Mouse (Mus musculus) midbrain, embryonic 15.5 days (tissue): Measurements from ENCODE around the gene Ikzf2. TPM values are rescaled to one million over a fixed set of nuclear protein-coding genes. Genes with fewer than 3 reads are reported as not detected.

Experiments used
- ATAC-seq: fragments of 200-750 bp; cut with Nextera tagmentation; replicated peaks from 2 replicates; pipeline ENCODE4 v1.8.0; 2017; ENCODE audit warnings: moderate TSS enrichment
- H3K27ac ChIP-seq: fragments of 300-500 bp; sonication (generic); 2 replicates; pipeline ENCODE4 v1.5.1; 2015; ENCODE audit warnings: mild to moderate bottlenecking, inconsistent platforms
- H3K27me3 ChIP-seq: fragments of 300-500 bp; sonication (generic); replicated peaks from 2 replicates; pipeline ENCODE4 v1.6.1; 2015; ENCODE audit warnings: inconsistent platforms
- H3K36me3 ChIP-seq: fragments of 300-500 bp; sonication (generic); replicated peaks from 2 replicates; pipeline ENCODE4 v1.6.1; 2015; ENCODE audit warnings: inconsistent platforms
- H3K4me1 ChIP-seq: fragments of 300-500 bp; sonication (generic); 2 replicates; pipeline ENCODE4 v1.6.1; 2015; ENCODE audit warnings: inconsistent platforms
- H3K4me2 ChIP-seq: fragments of 300-500 bp; sonication (generic); 2 replicates; pipeline ENCODE4 v1.6.1; 2015; ENCODE audit warnings: inconsistent platforms, mild to moderate bottlenecking, moderate library complexity
- H3K4me3 ChIP-seq: fragments of 300-500 bp; sonication (generic); 2 replicates; pipeline ENCODE4 v1.5.1; 2015; ENCODE audit warnings: mild to moderate bottlenecking, inconsistent platforms
- H3K9ac ChIP-seq: fragments of 300-500 bp; sonication (generic); 2 replicates; pipeline ENCODE4 v1.6.1; 2015; ENCODE audit warnings: mild to moderate bottlenecking, inconsistent platforms
- H3K9me3 ChIP-seq: fragments of 300-500 bp; sonication (generic); 2 replicates; pipeline ENCODE4 v1.6.1; 2016; ENCODE audit warnings: inconsistent platforms
- WGBS: fragments of 180-500 bp; shearing (Covaris S2); methylation state at CpG from one replicate; pipeline ENCODE4 v1.1.7; 2015; ENCODE audit warnings: mixed read lengths; 5-methylcytosine and 5-hydroxymethylcytosine counted together
- polyA plus RNA-seq: library from polyadenylated mRNA; unstranded; fragments of >200 nt; fragmentation: Nextera tagmentation; extraction: Ambion mirVana; gene quantifications from 2 replicates; pipeline ENCODE4 v1.2.1, GENCODE M21; 2015

Ikzf2 gene
- polyA plus RNA-seq = 4.2 and 4.4 TPM in 2 replicates

GRCm38 (mm10) chr1:69687076-69687991 is at the start of gene Ikzf2:
TSS of gene Ikzf2 (minus strand) at chr1:69687245.
- ATAC-seq = peak; percentile 97

DNA sequence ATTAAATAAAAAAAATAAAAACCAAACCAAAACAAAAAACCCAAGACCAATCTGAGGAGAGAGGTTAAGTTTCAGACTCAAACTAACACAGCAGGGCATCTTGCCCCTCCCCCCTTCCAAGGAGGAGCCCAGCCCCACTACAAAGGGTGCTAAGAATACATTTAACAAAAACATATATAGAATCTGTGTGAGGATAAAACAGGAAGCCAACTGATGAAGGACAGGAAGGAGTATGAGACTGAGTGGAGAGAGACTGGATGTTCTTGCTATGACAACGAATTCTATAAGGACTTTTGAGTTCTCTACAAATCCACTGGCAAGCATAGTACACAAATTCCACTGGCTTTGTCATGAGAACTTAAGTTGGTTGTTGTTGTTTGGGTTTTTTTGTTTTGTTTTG is 42.7 kb upstream of the Ikzf2 start:
- H3K4me3 ChIP-seq = no peak overlapping the region
- H3K4me1 ChIP-seq = peaks cover 11% of the 10 kb centered on the region
- H3K9ac ChIP-seq = no peak overlapping the region
- 44% methylated on average over 1 of the region's 1 CpGs for WGBS
- no peaks in the 10 kb centered on the region for H3K27me3 ChIP-seq
- H3K27ac ChIP-seq = peak overlapping the region; percentile 23; the same call in 1 of the 2 replicates
- no peaks in the 10 kb centered on the region for H3K36me3 ChIP-seq
- H3K4me2 ChIP-seq = no peak overlapping the region
- peak; percentile 52; the same call in 1 of the 2 replicates for ATAC-seq
- H3K9me3 ChIP-seq = no peaks in the 10 kb centered on the region

More at GRCm38 (mm10) chr1:69687076-69687991, at the start of gene Ikzf2:
- no peaks in the 10 kb centered on the region for H3K27me3 ChIP-seq
- peaks cover 15% of the 10 kb centered on the region for H3K4me1 ChIP-seq
- no peaks in the 10 kb centered on the region for H3K9me3 ChIP-seq
- peak within 1 kb of the TSS; percentile 89 for H3K27ac ChIP-seq
- peak within 1 kb of the TSS; percentile 97 for H3K4me3 ChIP-seq
- H3K9ac ChIP-seq = peak within 1 kb of the TSS; percentile 67
- H3K36me3 ChIP-seq = no peaks in the 10 kb centered on the region
- peak within 1 kb of the TSS; percentile 82 for H3K4me2 ChIP-seq
- WGBS = under 1% methylated on average over 62 of the region's 105 CpGs

DNA sequence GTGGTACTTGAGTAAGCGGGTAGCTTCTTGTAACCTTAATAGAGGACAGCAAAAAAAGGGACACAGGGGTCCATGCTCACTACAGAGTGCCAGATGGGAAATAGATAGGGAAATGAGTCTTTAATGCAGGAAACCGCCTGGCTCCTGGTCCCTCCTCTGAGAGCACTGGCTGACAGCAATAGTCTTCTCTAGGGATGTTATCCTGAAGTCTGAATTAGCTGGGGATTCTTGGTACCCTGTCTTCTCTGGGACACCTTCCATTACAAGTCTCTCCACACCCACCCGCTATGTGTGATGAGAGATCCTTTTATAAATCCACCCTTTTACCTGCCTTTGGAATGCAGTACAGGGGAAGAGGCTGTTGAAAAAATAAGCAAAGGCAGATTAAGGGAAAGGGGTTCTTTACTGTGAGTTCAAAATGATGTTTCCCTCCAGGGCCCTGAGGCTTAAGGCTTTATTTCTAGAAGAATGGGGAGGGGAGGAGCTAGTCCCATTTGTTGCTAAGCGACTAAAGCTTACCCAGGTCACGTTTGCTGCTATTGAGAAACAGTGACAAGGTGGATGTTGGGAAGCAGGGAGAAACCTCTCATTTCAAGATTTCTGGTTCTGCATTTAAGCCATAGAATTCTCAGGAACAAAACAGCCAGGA is 42.1 kb upstream of the Ikzf2 start:
- H3K9ac ChIP-seq = no peak overlapping the region
- ATAC-seq = peak; percentile 86
- H3K4me2 ChIP-seq = no peak overlapping the region; the same call in 1 of the 2 replicates
- peaks cover 11% of the 10 kb centered on the region for H3K4me1 ChIP-seq
- H3K27me3 ChIP-seq = no peaks in the 10 kb centered on the region
- no peaks in the 10 kb centered on the region for H3K9me3 ChIP-seq
- 12% methylated on average over 5 of the region's 5 CpGs for WGBS
- H3K36me3 ChIP-seq = no peaks in the 10 kb centered on the region
- H3K27ac ChIP-seq = peak overlapping the region; percentile 62
- no peak overlapping the region for H3K4me3 ChIP-seq

GRCm38 (mm10) chr1:69727968-69728367 is 40.9 kb upstream of the Ikzf2 start:
- Histone ChIP-seq H3K9ac (no peak overlapping the region), H3K9me3 (no peaks in the 10 kb centered on the region), H3K4me2 (no peak overlapping the region), H3K4me1 (peaks cover 11% of the 10 kb centered on the region), H3K27ac (no peak overlapping the region), H3K27me3 (no peaks in the 10 kb centered on the region), H3K36me3 (no peaks in the 10 kb centered on the region), H3K4me3 (no peak overlapping the region)
- no peak for ATAC-seq
- 49% methylated on average over 5 of the region's 5 CpGs for WGBS

- H3K27me3 ChIP-seq = no peaks in the 10 kb centered on the region
- H3K27ac ChIP-seq = no peak overlapping the region
- no peak overlapping the region for H3K9ac ChIP-seq
- no peak overlapping the region for H3K4me3 ChIP-seq
- WGBS = 76% methylated on average over 3 of the region's 3 CpGs
- H3K36me3 ChIP-seq = no peaks in the 10 kb centered on the region
- no peaks in the 10 kb centered on the region for H3K9me3 ChIP-seq
- no peak overlapping the region for H3K4me2 ChIP-seq
- ATAC-seq = no peak
- no peaks in the 10 kb centered on the region for H3K4me1 ChIP-seq
These were observed 30.1 kb upstream of the Ikzf2 start for GRCm38 (mm10) chr1:69717107-69717506.

- WGBS = 62% methylated on average over 1 of the region's 1 CpGs
- Histone ChIP-seq H3K4me2 (no peak overlapping the region), H3K27ac (no peak overlapping the region)
These were observed 21.5 kb upstream of the Ikzf2 start for GRCm38 (mm10) chr1:69708571-69708970.

GRCm38 (mm10) chr1:69703506-69704156 is 16.6 kb upstream of the Ikzf2 start:
- Histone ChIP-seq H3K27me3 (no peaks in the 10 kb centered on the region), H3K27ac (no peak overlapping the region), H3K4me1 (no peaks in the 10 kb centered on the region), H3K9ac (no peak overlapping the region), H3K4me3 (no peak overlapping the region), H3K36me3 (no peaks in the 10 kb centered on the region), H3K4me2 (no peak overlapping the region), H3K9me3 (no peaks in the 10 kb centered on the region)
- no peak for ATAC-seq
- WGBS = 97% methylated on average over 3 of the region's 3 CpGs

More at GRCm38 (mm10) chr1:69708571-69708970, 21.5 kb upstream of the Ikzf2 start:
- H3K4me1 ChIP-seq = no peaks in the 10 kb centered on the region
- no peaks in the 10 kb centered on the region for H3K27me3 ChIP-seq
- ATAC-seq = no peak
- H3K9ac ChIP-seq = no peak overlapping the region
- H3K36me3 ChIP-seq = no peaks in the 10 kb centered on the region
- H3K4me3 ChIP-seq = no peak overlapping the region
- no peaks in the 10 kb centered on the region for H3K9me3 ChIP-seq

GRCm38 (mm10) chr1:69691946-69692345 is 4.9 kb upstream of the Ikzf2 start:
- H3K4me2 ChIP-seq = no peak overlapping the region
- no peaks in the 10 kb centered on the region for H3K9me3 ChIP-seq
- H3K9ac ChIP-seq = no peak overlapping the region
- H3K4me1 ChIP-seq = peaks cover 3% of the 10 kb centered on the region; the same call in 1 of the 2 replicates
- no peak for ATAC-seq
- H3K36me3 ChIP-seq = no peaks in the 10 kb centered on the region
- no peak overlapping the region for H3K27ac ChIP-seq
- no peaks in the 10 kb centered on the region for H3K27me3 ChIP-seq
- WGBS = 84% methylated on average over 6 of the region's 6 CpGs
- H3K4me3 ChIP-seq = no peak overlapping the region

GRCm38 (mm10) chr1:69688961-69689360 is 1.9 kb upstream of the Ikzf2 start:
- Histone ChIP-seq H3K27me3 (no peaks in the 10 kb centered on the region), H3K27ac (no peak overlapping the region), H3K9me3 (no peaks in the 10 kb centered on the region), H3K9ac (no peak overlapping the region), H3K4me3 (no peak overlapping the region), H3K36me3 (no peaks in the 10 kb centered on the region), H3K4me2 (peak overlapping the region; percentile 16; the same call in 1 of the 2 replicates), H3K4me1 (peaks cover 15% of the 10 kb centered on the region)
- 1% methylated on average over 5 of the region's 5 CpGs for WGBS
- ATAC-seq = no peak

- Histone ChIP-seq H3K4me2 (peak overlapping the region; percentile 82), H3K27me3 (no peaks in the 10 kb centered on the region), H3K27ac (0 out of 2 replicates have a peak overlapping the region, but pooled peaks have one; percentile 89), H3K9me3 (no peaks in the 10 kb centered on the region), H3K36me3 (no peaks in the 10 kb centered on the region), H3K9ac (no peak overlapping the region), H3K4me3 (peak overlapping the region; percentile 97), H3K4me1 (peaks cover 15% of the 10 kb centered on the region)
- WGBS = 16% methylated on average over 4 of the region's 4 CpGs
- no peak for ATAC-seq
These were observed 1.1 kb upstream of the Ikzf2 start for GRCm38 (mm10) chr1:69688118-69688517.

DNA sequence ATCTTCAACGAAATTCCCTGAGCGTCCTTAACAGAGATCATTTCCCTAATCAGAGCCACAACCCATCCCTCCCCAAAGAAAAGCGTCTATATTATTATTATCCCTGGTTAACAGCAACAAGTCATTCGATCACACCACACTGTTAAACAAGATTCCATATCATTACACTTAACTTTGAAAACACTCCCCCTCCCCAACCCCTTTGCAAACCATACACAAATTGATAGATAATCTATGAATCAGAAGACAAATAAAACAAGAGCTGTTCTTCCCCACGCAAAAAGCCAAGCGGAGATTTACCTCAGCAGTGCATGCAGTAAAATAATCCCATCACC is 337 bp downstream of the Ikzf2 start:
- WGBS = under 1% methylated on average over 6 of the region's 6 CpGs
- Histone ChIP-seq H3K4me2 (peak overlapping the region; percentile 82), H3K27me3 (no peaks in the 10 kb centered on the region), H3K27ac (peak overlapping the region; percentile 89), H3K4me1 (peaks cover 15% of the 10 kb centered on the region), H3K9me3 (no peaks in the 10 kb centered on the region), H3K36me3 (no peaks in the 10 kb centered on the region), H3K4me3 (peak overlapping the region; percentile 97), H3K9ac (peak overlapping the region; percentile 53)
- peak; percentile 31 for ATAC-seq
